Mouse (Mus musculus): Measurements from ENCODE around the gene Ddx6.

DNA sequence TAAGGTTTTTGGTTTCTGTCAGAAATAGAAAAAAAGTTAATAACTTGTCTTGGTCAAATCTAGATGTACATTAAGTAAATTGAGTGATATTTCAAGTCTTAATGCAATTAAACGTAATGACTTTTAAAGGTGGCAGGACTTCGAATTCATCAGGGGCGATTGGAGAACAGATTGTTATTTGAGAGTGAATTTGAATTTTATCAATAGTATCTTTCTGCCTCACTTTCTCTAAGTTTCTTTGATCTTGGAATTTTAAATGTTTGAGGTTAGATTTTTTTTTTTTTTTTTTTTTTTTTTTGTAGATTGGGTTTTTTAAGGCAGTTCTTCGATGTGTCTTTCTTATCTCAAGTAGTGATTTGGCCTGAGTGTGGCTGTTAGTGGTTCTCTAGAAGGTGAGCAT lies 2.0 kb downstream of the Ddx6 start:
- no peak for TF ChIP-seq CTCF (IDR thresholded peaks at IDR 0.05; ENCODE audit: insufficient read depth, low read depth, low read length)
- TF ChIP-seq POLR2A (IDR thresholded peaks at IDR 0.05; ENCODE audit: insufficient read depth, low read depth, low read length): no peak
